Mouse (Mus musculus): ENCODE results near the gene Agmat.

Agmat gene

GRCm38 (mm10) chr4:141779828-141780227, 33.4 kb downstream of the Agmat start:
- no peak for DNase-seq (ENCODE audit: low read depth, low spot score)

- DNase-seq (ENCODE audit: low read depth, low spot score) = no peak
Measured at GRCm38 (mm10) chr4:141781201-141781985, 34.9 kb downstream of the Agmat start.

GRCm38 (mm10) chr4:141784835-141785234, 38.4 kb downstream of the Agmat start:
- no peak for DNase-seq (ENCODE audit: low read depth, low spot score)

- no peak for DNase-seq (ENCODE audit: low read depth, low spot score)
Measured at GRCm38 (mm10) chr4:141786141-141786540, 39.7 kb downstream of the Agmat start.

- no peak for DNase-seq (ENCODE audit: low read depth, low spot score)
Measured at GRCm38 (mm10) chr4:141787046-141787445, 40.6 kb downstream of the Agmat start.

- DNase-seq (ENCODE audit: low read depth, low spot score) = no peak
Measured at GRCm38 (mm10) chr4:141787462-141787861, 41.0 kb downstream of the Agmat start.

GRCm38 (mm10) chr4:141789564-141790218, 43.2 kb downstream of the Agmat start:
- DNase-seq (ENCODE audit: low read depth, low spot score) = no peak

- DNase-seq (ENCODE audit: low read depth, low spot score) = peak; percentile 99
Measured at GRCm38 (mm10) chr4:141790524-141790990, 44.1 kb downstream of the Agmat start, which contains the start of gene Dnajc16. Gene Dnajc16, minus strand, starts transcription at chr4:141790931.

GRCm38 (mm10) chr4:141791486-141791885, 45.0 kb downstream of the Agmat start:
- no peak for DNase-seq (ENCODE audit: low read depth, low spot score)

- DNase-seq (ENCODE audit: low read depth, low spot score) = no peak
Measured at GRCm38 (mm10) chr4:141791951-141792350, 45.5 kb downstream of the Agmat start.

- no peak for DNase-seq (ENCODE audit: low read depth, low spot score)
Measured at GRCm38 (mm10) chr4:141792554-141793281, 46.2 kb downstream of the Agmat start.

GRCm38 (mm10) chr4:141793282-141794151, 47.0 kb downstream of the Agmat start, which contains the start of gene Casp9:
Gene Casp9, plus strand, starts transcription at chr4:141793612.
- peak; percentile 93 for DNase-seq (ENCODE audit: low read depth, low spot score)

- no peak for DNase-seq (ENCODE audit: low read depth, low spot score)
Measured at GRCm38 (mm10) chr4:141794152-141794535, 47.7 kb downstream of the Agmat start.

GRCm38 (mm10) chr4:141796356-141796755, 49.9 kb downstream of the Agmat start:
- DNase-seq (ENCODE audit: low read depth, low spot score) = no peak

- DNase-seq (ENCODE audit: low read depth, low spot score) = no peak
Measured at GRCm38 (mm10) chr4:141796954-141797353, 50.5 kb downstream of the Agmat start.

GRCm38 (mm10) chr4:141797545-141797944, 51.1 kb downstream of the Agmat start:
- DNase-seq (ENCODE audit: low read depth, low spot score) = no peak

- DNase-seq (ENCODE audit: low read depth, low spot score) = no peak
Measured at GRCm38 (mm10) chr4:141804105-141804504, 57.6 kb downstream of the Agmat start.

GRCm38 (mm10) chr4:141805886-141806285, 59.4 kb downstream of the Agmat start:
- no peak for DNase-seq (ENCODE audit: low read depth, low spot score)
